Mouse (Mus musculus): ENCODE measurements around the gene Litaf. TPM values are rescaled to one million over a fixed set of nuclear protein-coding genes. Genes with fewer than 3 reads are reported as not detected.

Litaf gene
- polyA plus RNA-seq (2015; fragmentation: Nextera tagmentation; extraction: Ambion mirVana) = 134 and 138 TPM in 2 replicates

GRCm38 (mm10) chr16:11066029-11066832 lies at the start of gene Litaf:
Gene Litaf, minus strand, starts transcription at chr16:11066157.
- 0 out of 2 replicates have a peak, but pooled peaks cover 2% of the 10 kb centered on the region for H3K36me3 ChIP-seq (ENCODE audit: insufficient read depth, low read length)
- H3K9ac ChIP-seq (replicated peaks; ENCODE audit: low read length) = peak within 1 kb of the TSS; percentile 89
- H3K27ac ChIP-seq (ENCODE audit: low read length) = peak within 1 kb of the TSS; percentile 87
- H3K4me1 ChIP-seq (ENCODE audit: insufficient read depth, low read length) = peaks cover 56% of the 10 kb centered on the region
- H3K27me3 ChIP-seq (ENCODE audit: insufficient read depth, low read length) = no peaks in the 10 kb centered on the region
- no peaks in the 10 kb centered on the region for H3K9me3 ChIP-seq (ENCODE audit: low read length)
- peak within 1 kb of the TSS; percentile 77 for H3K4me2 ChIP-seq (replicated peaks; ENCODE audit: low read depth, low read length)
- under 1% methylated on average over 76 of the region's 78 CpGs for WGBS
- H3K4me3 ChIP-seq (ENCODE audit: low read length) = peak within 1 kb of the TSS; percentile 76
- peak; percentile 98 for ATAC-seq (ENCODE audit: low FRiP score, low TSS enrichment)

- Histone ChIP-seq H3K9ac (replicated peaks; ENCODE audit: low read length) (no peak overlapping the region), H3K36me3 (ENCODE audit: insufficient read depth, low read length) (peaks cover 15% of the 10 kb centered on the region), H3K4me1 (ENCODE audit: insufficient read depth, low read length) (no peaks in the 10 kb centered on the region), H3K4me3 (ENCODE audit: low read length) (no peak overlapping the region), H3K27ac (ENCODE audit: low read length) (no peak overlapping the region), H3K4me2 (replicated peaks; ENCODE audit: low read depth, low read length) (no peak overlapping the region), H3K27me3 (ENCODE audit: insufficient read depth, low read length) (no peaks in the 10 kb centered on the region), H3K9me3 (ENCODE audit: low read length) (no peaks in the 10 kb centered on the region)
- no peak for ATAC-seq (ENCODE audit: low FRiP score, low TSS enrichment)
- WGBS = 67% methylated on average over 4 of the region's 4 CpGs
Measured at GRCm38 (mm10) chr16:11109198-11109740, 43.3 kb upstream of the Litaf start.

- H3K4me2 ChIP-seq (replicated peaks; ENCODE audit: low read depth, low read length) = no peak overlapping the region
- H3K4me3 ChIP-seq (ENCODE audit: low read length) = no peak overlapping the region
- H3K27me3 ChIP-seq (ENCODE audit: insufficient read depth, low read length) = no peaks in the 10 kb centered on the region
- no peak for ATAC-seq (ENCODE audit: low FRiP score, low TSS enrichment)
- no peaks in the 10 kb centered on the region for H3K4me1 ChIP-seq (ENCODE audit: insufficient read depth, low read length)
- H3K9me3 ChIP-seq (ENCODE audit: low read length) = no peaks in the 10 kb centered on the region
- peaks cover 22% of the 10 kb centered on the region for H3K36me3 ChIP-seq (ENCODE audit: insufficient read depth, low read length)
- no peak overlapping the region for H3K9ac ChIP-seq (replicated peaks; ENCODE audit: low read length)
- 87% methylated on average over 1 of the region's 1 CpGs for WGBS
- no peak overlapping the region for H3K27ac ChIP-seq (ENCODE audit: low read length)
Measured at GRCm38 (mm10) chr16:11104905-11105304, 38.9 kb upstream of the Litaf start.

GRCm38 (mm10) chr16:11097301-11097700 lies 31.3 kb upstream of the Litaf start:
- WGBS = 91% methylated on average over 3 of the region's 3 CpGs
- no peak for ATAC-seq (ENCODE audit: low FRiP score, low TSS enrichment)
- no peak overlapping the region for H3K9ac ChIP-seq (replicated peaks; ENCODE audit: low read length)
- H3K4me3 ChIP-seq (ENCODE audit: low read length) = no peak overlapping the region
- no peak overlapping the region for H3K27ac ChIP-seq (ENCODE audit: low read length)
- H3K4me2 ChIP-seq (replicated peaks; ENCODE audit: low read depth, low read length) = no peak overlapping the region
- H3K36me3 ChIP-seq (ENCODE audit: insufficient read depth, low read length) = 0 out of 2 replicates have a peak, but pooled peaks cover 11% of the 10 kb centered on the region
- H3K9me3 ChIP-seq (ENCODE audit: low read length) = no peaks in the 10 kb centered on the region
- no peaks in the 10 kb centered on the region for H3K4me1 ChIP-seq (ENCODE audit: insufficient read depth, low read length)
- no peaks in the 10 kb centered on the region for H3K27me3 ChIP-seq (ENCODE audit: insufficient read depth, low read length)

- H3K4me1 ChIP-seq (ENCODE audit: insufficient read depth, low read length) = 0 out of 2 replicates have a peak, but pooled peaks cover 2% of the 10 kb centered on the region
- no peak overlapping the region for H3K4me3 ChIP-seq (ENCODE audit: low read length)
- no peak overlapping the region for H3K27ac ChIP-seq (ENCODE audit: low read length)
- no peak overlapping the region for H3K4me2 ChIP-seq (replicated peaks; ENCODE audit: low read depth, low read length)
- no peaks in the 10 kb centered on the region for H3K27me3 ChIP-seq (ENCODE audit: insufficient read depth, low read length)
- ATAC-seq (ENCODE audit: low FRiP score, low TSS enrichment) = no peak
- H3K9ac ChIP-seq (replicated peaks; ENCODE audit: low read length) = no peak overlapping the region
- H3K36me3 ChIP-seq (ENCODE audit: insufficient read depth, low read length) = peaks cover 27% of the 10 kb centered on the region
- 89% methylated on average over 13 of the region's 13 CpGs for WGBS
- H3K9me3 ChIP-seq (ENCODE audit: low read length) = no peaks in the 10 kb centered on the region
Measured at GRCm38 (mm10) chr16:11093717-11094386, 27.9 kb upstream of the Litaf start.

- 49% methylated on average over 3 of the region's 3 CpGs for WGBS
- peaks cover 36% of the 10 kb centered on the region for H3K36me3 ChIP-seq (ENCODE audit: insufficient read depth, low read length)
- no peak overlapping the region for H3K4me3 ChIP-seq (ENCODE audit: low read length)
- no peak overlapping the region for H3K4me2 ChIP-seq (replicated peaks; ENCODE audit: low read depth, low read length)
- no peak overlapping the region for H3K9ac ChIP-seq (replicated peaks; ENCODE audit: low read length)
- H3K27me3 ChIP-seq (ENCODE audit: insufficient read depth, low read length) = no peaks in the 10 kb centered on the region
- H3K4me1 ChIP-seq (ENCODE audit: insufficient read depth, low read length) = 0 out of 2 replicates have a peak, but pooled peaks cover 2% of the 10 kb centered on the region
- H3K27ac ChIP-seq (ENCODE audit: low read length) = no peak overlapping the region
- no peak for ATAC-seq (ENCODE audit: low FRiP score, low TSS enrichment)
- no peaks in the 10 kb centered on the region for H3K9me3 ChIP-seq (ENCODE audit: low read length)
Measured at GRCm38 (mm10) chr16:11092523-11092922, 26.6 kb upstream of the Litaf start.

- 0 out of 2 replicates have a peak, but pooled peaks cover 2% of the 10 kb centered on the region for H3K4me1 ChIP-seq (ENCODE audit: insufficient read depth, low read length)
- no peak overlapping the region for H3K4me3 ChIP-seq (ENCODE audit: low read length)
- H3K4me2 ChIP-seq (replicated peaks; ENCODE audit: low read depth, low read length) = no peak overlapping the region
- H3K9ac ChIP-seq (replicated peaks; ENCODE audit: low read length) = no peak overlapping the region
- WGBS = 53% methylated on average over 4 of the region's 4 CpGs
- H3K27ac ChIP-seq (ENCODE audit: low read length) = no peak overlapping the region
- H3K27me3 ChIP-seq (ENCODE audit: insufficient read depth, low read length) = no peaks in the 10 kb centered on the region
- ATAC-seq (ENCODE audit: low FRiP score, low TSS enrichment) = no peak
- peaks cover 38% of the 10 kb centered on the region for H3K36me3 ChIP-seq (ENCODE audit: insufficient read depth, low read length)
- no peaks in the 10 kb centered on the region for H3K9me3 ChIP-seq (ENCODE audit: low read length)
Measured at GRCm38 (mm10) chr16:11092061-11092460, 26.1 kb upstream of the Litaf start.

GRCm38 (mm10) chr16:11090836-11091570 lies 25.0 kb upstream of the Litaf start:
- Histone ChIP-seq H3K27me3 (ENCODE audit: insufficient read depth, low read length) (no peaks in the 10 kb centered on the region), H3K36me3 (ENCODE audit: insufficient read depth, low read length) (peaks cover 38% of the 10 kb centered on the region), H3K27ac (ENCODE audit: low read length) (no peak overlapping the region), H3K4me2 (replicated peaks; ENCODE audit: low read depth, low read length) (no peak overlapping the region), H3K4me1 (ENCODE audit: insufficient read depth, low read length) (0 out of 2 replicates have a peak, but pooled peaks cover 2% of the 10 kb centered on the region), H3K9ac (replicated peaks; ENCODE audit: low read length) (no peak overlapping the region), H3K9me3 (ENCODE audit: low read length) (no peaks in the 10 kb centered on the region), H3K4me3 (ENCODE audit: low read length) (no peak overlapping the region)
- ATAC-seq (ENCODE audit: low FRiP score, low TSS enrichment) = no peak
- WGBS = 81% methylated on average over 10 of the region's 10 CpGs

GRCm38 (mm10) chr16:11086856-11087588 lies 21.1 kb upstream of the Litaf start:
- Histone ChIP-seq H3K9me3 (ENCODE audit: low read length) (no peaks in the 10 kb centered on the region), H3K4me2 (replicated peaks; ENCODE audit: low read depth, low read length) (no peak overlapping the region), H3K9ac (replicated peaks; ENCODE audit: low read length) (no peak overlapping the region), H3K27me3 (ENCODE audit: insufficient read depth, low read length) (no peaks in the 10 kb centered on the region), H3K4me3 (ENCODE audit: low read length) (no peak overlapping the region), H3K4me1 (ENCODE audit: insufficient read depth, low read length) (0 out of 2 replicates have a peak, but pooled peaks cover under 1% of the 10 kb centered on the region), H3K27ac (ENCODE audit: low read length) (no peak overlapping the region), H3K36me3 (ENCODE audit: insufficient read depth, low read length) (peaks cover 57% of the 10 kb centered on the region)
- ATAC-seq (ENCODE audit: low FRiP score, low TSS enrichment) = no peak
- whole genome bisulfite sequencing = 84% methylated on average over 5 of the region's 5 CpGs
